Mouse (Mus musculus): ENCODE measurements around the gene Abhd17a. TPM values are rescaled to one million over a fixed set of nuclear protein-coding genes. Genes with fewer than 3 reads are reported as not detected.

Abhd17a gene
- total RNA-seq, 2 experiments from 2014 or later, result 185 to 191 TPM

DNA sequence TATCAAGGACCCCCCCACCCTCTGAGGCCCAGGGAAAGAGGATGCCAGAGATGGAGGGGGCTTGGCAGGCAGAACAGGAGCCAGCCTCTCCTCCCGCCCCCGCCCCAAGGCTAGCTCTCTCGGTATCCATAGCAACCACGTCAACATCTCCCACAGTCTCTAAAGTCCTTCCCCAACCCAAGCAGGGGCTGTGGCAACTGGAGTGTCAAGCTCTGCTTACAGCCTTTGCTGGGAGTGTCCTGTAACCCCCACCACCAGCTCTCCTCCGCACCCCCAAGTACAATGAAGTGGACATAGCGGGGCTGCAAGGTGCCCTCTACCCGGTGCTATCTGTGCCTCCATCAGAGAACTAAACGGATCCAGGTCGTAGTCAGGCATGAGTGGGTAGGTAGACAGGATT is 16.2 kb downstream of the Abhd17a start:
- intact Hi-C loops (cut with DNase I), result no loop called here
- TF ChIP-seq CTCF (IDR thresholded peaks at IDR 0.05), result no peak
- H3K4me3 ChIP-seq, result peak overlapping the region; percentile 36

DNA sequence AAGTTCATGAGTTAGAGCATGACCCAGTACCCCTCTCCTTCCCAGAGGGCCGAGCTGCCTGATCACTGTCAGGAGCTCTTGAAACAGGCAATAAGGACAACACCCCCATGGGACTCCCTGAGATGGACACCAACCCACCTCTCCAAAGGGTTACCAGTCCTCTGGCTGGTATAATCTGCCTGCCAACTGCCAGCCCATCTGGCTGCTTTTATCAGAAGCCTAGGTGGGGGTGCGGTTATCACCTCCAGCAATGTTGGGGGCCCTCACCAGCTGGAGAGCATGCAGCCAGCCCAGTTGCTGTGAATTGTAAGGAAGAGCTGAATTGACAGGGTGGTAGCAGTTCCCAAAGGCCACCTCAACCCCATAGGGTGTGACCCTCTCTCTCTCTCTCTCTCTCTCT is 17.7 kb downstream of the Abhd17a start:
- no peak for TF ChIP-seq CTCF (IDR thresholded peaks at IDR 0.05)
- intact Hi-C loops (cut with DNase I), result no loop called here
- Histone ChIP-seq H3K27ac (peak overlapping the region; percentile 76), H3K4me3 (no peak overlapping the region)
- DNase-seq (ENCODE audit: extremely low spot score in 1 of 2, low spot score in 2 of 2), result peak in 1 of 2 experiments; percentile 12

More for the DNA sequence above, 16.2 kb downstream of the Abhd17a start:
- DNase-seq (ENCODE audit: extremely low spot score in 1 of 2, low spot score in 2 of 2), result peak in 1 of 2 experiments; percentile 51
- peak overlapping the region; percentile 96 for H3K27ac ChIP-seq

DNA sequence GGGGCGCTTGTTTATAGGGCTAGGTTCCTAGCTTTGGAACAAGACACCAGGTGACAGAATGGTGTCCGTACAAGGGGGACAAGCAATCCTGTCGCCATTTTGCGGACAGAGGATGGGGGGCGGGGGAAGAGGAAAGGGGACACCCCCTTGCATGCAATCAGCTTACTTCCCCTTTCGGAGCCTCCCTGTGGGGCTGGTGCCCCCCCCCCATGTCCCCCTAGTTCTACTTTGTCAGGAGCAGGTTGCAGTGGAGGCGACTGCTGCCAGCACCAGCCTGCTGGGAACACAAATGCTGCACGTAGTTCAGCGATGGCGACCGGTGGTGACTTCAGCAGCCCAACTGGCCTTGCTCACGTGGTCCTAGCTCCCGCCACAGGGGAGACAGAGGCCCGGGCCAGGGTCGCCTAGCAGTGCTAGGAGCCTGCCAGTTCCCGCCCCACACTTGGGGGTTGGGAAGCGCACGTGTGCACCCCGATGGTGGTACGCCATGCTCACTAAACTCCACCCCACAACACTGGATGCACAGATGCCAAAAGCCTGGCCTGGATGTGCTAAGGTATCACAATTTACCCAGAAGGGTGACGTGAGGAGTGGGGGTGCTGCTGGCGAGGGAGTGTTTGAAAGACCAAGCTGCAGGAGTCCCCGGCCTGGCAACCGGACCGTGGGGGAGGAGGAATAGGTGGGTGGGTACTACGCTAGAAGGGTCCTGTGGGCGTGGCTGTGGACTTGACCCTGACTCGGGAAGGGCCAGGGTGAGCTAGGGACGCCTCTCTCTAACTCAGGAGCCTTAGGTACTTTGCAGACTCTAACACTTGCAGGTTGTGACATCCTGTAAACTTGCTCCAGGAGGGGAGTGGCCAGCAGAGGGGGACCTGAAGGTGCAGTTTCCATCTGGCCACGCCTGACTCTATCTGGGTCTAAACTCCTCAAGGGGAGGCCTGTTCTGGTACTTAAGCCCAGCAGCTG is 19.0 kb downstream of the Abhd17a start:
- no peak for TF ChIP-seq CTCF (IDR thresholded peaks at IDR 0.05)
- peak overlapping the region; percentile 17; the same call in 1 of the 2 replicates for H3K4me3 ChIP-seq
- intact Hi-C loops (cut with DNase I), result no loop called here
- peak overlapping the region; percentile 76 for H3K27ac ChIP-seq
- no peak for DNase-seq (ENCODE audit: extremely low spot score in 1 of 2, low spot score in 2 of 2)

DNA sequence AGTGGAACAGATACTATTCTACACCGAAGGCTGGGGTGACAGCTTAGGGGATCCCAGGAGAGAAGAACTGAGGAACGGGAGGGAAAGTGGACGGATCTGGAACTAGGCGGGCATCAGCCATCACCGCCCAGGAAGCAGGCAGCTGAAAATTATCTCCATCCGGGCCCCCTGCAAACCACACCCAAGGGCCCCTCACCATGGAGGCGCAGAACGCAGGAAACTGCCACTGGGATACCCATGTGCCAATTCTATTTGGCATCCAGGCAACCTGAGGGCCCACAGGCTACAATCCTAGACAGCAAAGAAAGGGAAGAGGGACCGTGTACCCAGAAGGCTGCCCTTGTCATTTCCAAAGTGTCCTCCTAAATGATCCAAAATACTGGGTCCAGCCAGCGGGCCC is 19.7 kb downstream of the Abhd17a start:
- DNase-seq (ENCODE audit: extremely low spot score in 1 of 2, low spot score in 2 of 2), result no peak
- intact Hi-C loops (cut with DNase I), result no loop called here
- Histone ChIP-seq H3K4me3 (no peak overlapping the region), H3K27ac (peak overlapping the region; percentile 76)
- no peak for TF ChIP-seq CTCF (IDR thresholded peaks at IDR 0.05)

DNA sequence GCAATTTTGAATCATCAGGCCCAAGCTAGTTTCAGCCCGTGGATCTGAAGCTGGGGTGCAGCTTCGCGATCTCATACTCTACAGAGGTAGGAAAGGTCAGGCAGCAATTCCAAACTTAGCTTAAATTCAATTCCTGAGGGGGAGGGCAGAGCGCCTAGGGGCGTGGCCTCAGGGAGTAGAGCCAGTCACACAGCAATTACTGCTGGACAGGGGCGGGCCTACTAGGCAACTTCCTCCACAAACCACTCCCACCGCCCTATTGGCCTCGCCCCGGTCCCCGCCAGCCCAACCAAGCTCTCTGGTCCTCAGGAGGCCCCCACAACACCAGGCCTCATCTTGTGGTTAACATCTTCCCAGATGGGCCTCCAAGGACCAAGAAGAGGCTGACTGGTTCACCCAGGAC is 20.5 kb downstream of the Abhd17a start:
- H3K27ac ChIP-seq, result peak overlapping the region; percentile 12; the same call in 1 of the 2 replicates
- no peak for TF ChIP-seq CTCF (IDR thresholded peaks at IDR 0.05)
- DNase-seq (ENCODE audit: extremely low spot score in 1 of 2, low spot score in 2 of 2), result peak in 1 of 2 experiments; percentile 19
- no peak overlapping the region for H3K4me3 ChIP-seq
- intact Hi-C loops (cut with DNase I), result no loop called here

DNA sequence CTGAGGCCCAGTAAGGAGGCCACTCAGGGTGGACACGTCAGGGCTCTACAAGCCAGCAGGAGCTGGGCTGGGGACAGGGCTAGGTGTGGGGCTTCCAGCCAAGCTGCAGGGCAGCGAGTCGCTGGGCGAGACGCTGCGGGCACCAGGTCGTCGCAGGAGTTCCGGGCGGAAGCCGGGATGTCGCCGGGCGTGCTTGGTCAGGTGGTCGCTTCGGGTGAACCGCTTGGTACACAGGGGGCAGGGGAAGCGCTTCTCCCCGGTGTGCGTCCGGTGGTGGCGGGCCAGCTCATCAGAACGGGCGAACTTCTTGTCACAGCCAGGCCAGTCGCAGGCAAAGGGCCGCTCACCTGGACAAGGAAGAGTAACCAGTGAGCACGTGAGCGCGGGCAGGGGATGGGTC is 21.3 kb downstream of the Abhd17a start:
- Histone ChIP-seq H3K27ac (no peak overlapping the region), H3K4me3 (no peak overlapping the region)
- TF ChIP-seq CTCF (IDR thresholded peaks at IDR 0.05), result no peak
- DNase-seq (ENCODE audit: extremely low spot score in 1 of 2, low spot score in 2 of 2), result no peak
- intact Hi-C loops (cut with DNase I), result no loop called here

DNA sequence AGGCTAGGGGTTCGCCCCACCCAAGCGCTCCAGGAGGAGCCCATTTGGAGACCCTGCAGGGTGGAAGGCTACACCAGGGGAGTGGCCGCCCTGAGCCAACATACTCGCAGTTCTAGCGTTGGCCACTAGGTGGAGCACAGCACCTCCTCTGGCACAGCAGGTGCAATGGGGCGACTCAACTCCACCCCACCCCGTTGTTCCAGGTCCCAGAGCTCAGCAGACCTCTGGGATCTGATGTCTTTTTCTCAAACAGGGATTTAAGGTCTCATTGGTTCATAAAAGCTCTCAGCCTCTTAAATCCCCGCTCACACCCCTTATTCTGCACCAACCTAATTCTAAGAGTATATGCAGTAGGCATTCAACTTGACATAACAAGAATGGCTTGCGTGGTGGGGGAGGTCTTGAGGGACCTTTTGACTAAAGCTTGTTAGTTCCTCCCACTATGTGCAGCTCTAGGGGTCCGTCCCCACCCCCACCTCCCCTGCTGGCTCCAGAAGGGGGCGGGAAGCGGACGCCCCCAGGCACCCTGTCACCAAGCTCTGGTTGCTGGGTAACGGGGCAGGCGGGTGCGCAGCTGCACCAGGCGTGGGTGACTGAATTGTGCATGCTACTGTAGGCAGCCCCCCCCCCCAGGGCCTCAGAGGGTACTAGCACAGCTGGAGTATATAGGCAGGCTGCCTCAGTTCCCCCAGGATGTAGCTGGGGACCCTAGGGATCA is 23.6 kb downstream of the Abhd17a start:
- H3K4me3 ChIP-seq, result peak overlapping the region; percentile 27
- H3K27ac ChIP-seq, result peak overlapping the region; percentile 92
- peak; percentile 86 to 92 for DNase-seq (ENCODE audit: extremely low spot score in 1 of 2, low spot score in 2 of 2)
- intact Hi-C loops (cut with DNase I), result loop anchor here (1.0 kb wide), 1 partner anchor 11 kb away; the partner anchor contains the start of gene Klf16
- TF ChIP-seq CTCF (IDR thresholded peaks at IDR 0.05), result peak; percentile 98

DNA sequence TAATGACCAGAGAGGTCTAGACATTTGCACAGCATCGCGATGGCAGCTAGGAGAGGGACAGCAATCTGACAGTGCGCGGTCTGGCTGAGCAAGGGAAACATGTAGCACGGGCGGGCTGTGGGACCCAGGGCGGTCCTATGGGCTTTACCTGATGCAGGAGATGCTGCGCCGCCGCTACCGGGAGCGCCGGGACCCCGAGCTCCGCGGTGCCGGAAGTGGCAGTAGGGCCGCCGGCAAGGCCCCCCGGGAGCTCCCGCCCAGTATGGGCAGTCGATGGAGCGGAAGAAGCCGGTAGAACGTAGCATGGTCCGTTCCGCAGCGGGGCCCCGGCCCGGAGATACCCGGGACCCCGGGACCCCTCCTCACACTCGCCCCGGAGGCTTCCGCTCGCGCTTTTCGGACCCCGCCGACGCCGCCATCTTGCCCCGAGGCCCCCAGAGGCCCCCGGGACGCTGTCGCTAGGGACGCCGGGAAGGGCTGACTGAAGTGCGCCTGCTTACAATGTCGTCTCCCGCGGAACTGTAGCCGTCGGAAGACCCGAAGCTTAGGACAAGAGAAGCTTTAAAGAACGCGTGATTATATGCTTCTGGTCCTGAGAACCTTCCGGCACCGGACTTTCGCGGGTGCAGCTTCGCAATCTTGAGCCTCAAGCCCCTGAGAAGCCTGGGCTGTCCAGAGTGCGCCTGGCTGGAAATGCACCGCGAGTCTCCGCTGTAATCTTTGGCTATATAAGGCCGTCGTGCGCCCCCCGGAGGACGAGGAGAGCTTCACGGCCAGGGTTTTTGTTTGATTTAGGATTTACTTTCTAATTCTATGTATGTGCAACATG is 28.8 kb downstream of the Abhd17a start, which contains the start of gene Rexo1:
Rexo1 (minus strand) TSS at position 445 of the 829 bp plus-strand sequence.
- peak; percentile 82 for TF ChIP-seq CTCF (IDR thresholded peaks at IDR 0.05)
- H3K27ac ChIP-seq, result peak within 1 kb of the TSS; percentile 100
- intact Hi-C loops (cut with DNase I), result no loop called here
- H3K4me3 ChIP-seq, result peak within 1 kb of the TSS; percentile 97
- DNase-seq (ENCODE audit: extremely low spot score in 1 of 2, low spot score in 2 of 2), result peak; percentile 90 to 93

DNA sequence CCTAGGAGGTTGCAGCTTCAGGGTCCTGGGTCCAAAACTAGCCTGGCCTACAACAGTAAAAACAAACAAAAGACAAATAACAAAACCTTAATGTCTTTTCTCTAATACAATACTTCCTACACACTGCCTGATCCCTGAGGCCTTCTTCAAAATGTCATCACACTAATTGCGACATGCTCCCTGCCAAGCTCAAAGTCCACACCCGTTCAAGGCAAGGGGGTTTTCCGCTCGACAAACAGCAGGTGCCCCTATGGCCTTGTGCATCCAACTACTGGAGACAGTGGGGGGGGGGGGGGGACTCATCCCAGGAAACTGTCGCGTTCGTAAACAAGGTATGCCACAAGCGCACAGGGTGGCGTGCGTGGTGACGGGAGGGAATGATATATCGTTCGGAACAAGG is 29.5 kb downstream of the Abhd17a start:
- DNase-seq (ENCODE audit: extremely low spot score in 1 of 2, low spot score in 2 of 2), result no peak
- no peak for TF ChIP-seq CTCF (IDR thresholded peaks at IDR 0.05)
- Histone ChIP-seq H3K4me3 (peak overlapping the region; percentile 97), H3K27ac (peak overlapping the region; percentile 100)
- intact Hi-C loops (cut with DNase I), result no loop called here

DNA sequence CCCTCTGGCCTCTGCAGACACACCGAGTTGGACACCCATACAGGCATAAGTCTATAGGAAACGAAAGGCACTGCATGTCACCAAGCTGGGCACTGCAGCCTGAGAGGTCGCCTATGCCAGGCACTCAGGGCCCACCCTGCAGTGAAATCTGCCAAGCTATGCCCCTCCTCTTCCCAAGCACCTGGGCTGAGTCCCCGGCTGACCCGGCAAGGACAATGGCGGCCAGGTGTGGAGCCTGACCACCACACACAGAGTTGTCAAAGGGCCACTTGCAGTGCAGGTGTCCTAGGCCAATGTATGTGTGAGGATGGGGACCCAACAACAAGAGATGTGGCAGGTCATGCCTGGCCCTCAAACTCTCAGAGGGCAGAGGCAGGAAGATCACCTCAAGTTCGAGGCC is 30.7 kb downstream of the Abhd17a start:
- no peak for TF ChIP-seq CTCF (IDR thresholded peaks at IDR 0.05)
- Histone ChIP-seq H3K4me3 (no peak overlapping the region), H3K27ac (no peak overlapping the region)
- intact Hi-C loops (cut with DNase I), result no loop called here
- DNase-seq (ENCODE audit: extremely low spot score in 1 of 2, low spot score in 2 of 2), result peak in 1 of 2 experiments; percentile 10

DNA sequence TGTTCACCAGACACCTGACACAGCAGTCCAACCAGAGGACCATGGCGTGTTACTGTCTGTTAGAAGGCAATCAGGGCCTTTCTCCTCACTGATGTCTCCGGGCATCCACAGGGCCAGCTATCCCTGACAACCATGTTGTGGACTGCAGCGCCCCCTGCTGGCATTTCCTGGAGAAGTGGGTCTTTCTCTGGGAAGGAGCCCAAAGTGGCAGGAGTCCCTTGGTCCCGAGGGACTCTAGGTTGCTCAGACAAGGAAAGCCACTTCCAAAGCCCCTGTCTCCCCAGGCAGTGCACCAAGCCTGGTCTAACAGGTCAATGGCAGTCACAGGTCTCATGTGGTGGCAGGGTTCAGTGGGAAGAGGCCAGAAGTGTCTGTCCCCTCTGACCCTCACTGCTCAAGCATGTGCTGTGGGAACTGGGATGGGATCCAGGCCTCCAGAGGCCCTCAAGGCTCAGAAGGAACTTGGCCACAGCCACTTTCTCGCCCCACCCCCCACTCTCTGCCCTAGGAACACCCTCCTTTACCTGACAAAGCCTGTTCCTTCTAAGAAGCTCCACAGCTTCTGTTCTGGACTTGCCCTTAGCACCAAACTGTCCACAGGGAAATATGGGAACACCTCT is 32.7 kb downstream of the Abhd17a start:
- Histone ChIP-seq H3K27ac (no peak overlapping the region), H3K4me3 (no peak overlapping the region)
- DNase-seq (ENCODE audit: extremely low spot score in 1 of 2, low spot score in 2 of 2), result peak in 1 of 2 experiments; percentile 80
- intact Hi-C loops (cut with DNase I), result no loop called here
- TF ChIP-seq CTCF (IDR thresholded peaks at IDR 0.05), result peak; percentile 79

Data from left cerebral cortex, adult 2 months (tissue).